Mouse (Mus musculus) embryonic facial prominence, embryonic 14.5 days (tissue): ENCODE measurements around the gene Slc7a14. TPM values are rescaled to one million over a fixed set of nuclear protein-coding genes. Genes with fewer than 3 reads are reported as not detected.

Experiments used
- ATAC-seq: fragments of 200-750 bp; cut with Nextera tagmentation; 2 replicates; pipeline ENCODE4 v1.8.0; 2017; ENCODE audit warnings: low read depth, moderate number of reproducible peaks, moderate TSS enrichment
- DNase-seq: peaks from one replicate; pipeline ENCODE4 v3.0.0-alpha.2; 2015; ENCODE audit warnings: low spot score
- H3K27ac ChIP-seq: fragments of 300-500 bp; sonication (generic); replicated peaks from 2 replicates; pipeline ENCODE4 v1.5.1; 2014; ENCODE audit warnings: low read depth, mild to moderate bottlenecking, low read length, moderate library complexity
- H3K27me3 ChIP-seq: fragments of 300-500 bp; sonication (generic); replicated peaks from 2 replicates; pipeline ENCODE4 v1.6.1; 2014; ENCODE audit warnings: low read length; ENCODE audit not compliant: control insufficient read depth, insufficient read depth
- H3K36me3 ChIP-seq: fragments of 300-500 bp; sonication (generic); 2 replicates; pipeline ENCODE4 v1.6.1; 2014; ENCODE audit warnings: low read length, mixed read lengths; ENCODE audit not compliant: control insufficient read depth, insufficient read depth
- H3K4me1 ChIP-seq: fragments of 300-500 bp; sonication (generic); 2 replicates; pipeline ENCODE4 v1.6.1; 2014; ENCODE audit warnings: antibody characterized with exemption, low read length; ENCODE audit not compliant: control insufficient read depth, insufficient read depth
- H3K4me2 ChIP-seq: fragments of 300-500 bp; sonication (generic); 2 replicates; pipeline ENCODE4 v1.6.1; 2014; ENCODE audit warnings: low read depth, mild to moderate bottlenecking, low read length, moderate library complexity, mixed read lengths
- H3K4me3 ChIP-seq: fragments of 300-500 bp; sonication (generic); 2 replicates; pipeline ENCODE4 v1.5.1; 2014; ENCODE audit warnings: low read depth, mild to moderate bottlenecking, low read length
- H3K9ac ChIP-seq: fragments of 300-500 bp; sonication (generic); 2 replicates; pipeline ENCODE4 v1.6.1; 2014; ENCODE audit warnings: low read depth, mild to moderate bottlenecking, low read length, moderate library complexity, mixed read lengths
- H3K9me3 ChIP-seq: fragments of 300-500 bp; sonication (generic); 2 replicates; pipeline ENCODE4 v1.6.1; 2016; ENCODE audit warnings: low read length; ENCODE audit not compliant: control insufficient read depth
- WGBS: fragments of 180-500 bp; shearing (Covaris S2); extraction: QIAGEN DNeasy Blood & Tissue Kit; methylation state at CpG from one replicate; pipeline ENCODE4 v1.1.7; 2014; 5-methylcytosine and 5-hydroxymethylcytosine counted together
- polyA plus RNA-seq: library from polyadenylated mRNA; unstranded; fragments of >200 nt; fragmentation: Nextera tagmentation; extraction: Ambion mirVana; gene quantifications from 2 replicates; pipeline ENCODE4 v1.2.1, GENCODE M21; 2014

Slc7a14 gene
- polyA plus RNA-seq, 1 experiment from 2014 or later, result 0.43 TPM

DNA sequence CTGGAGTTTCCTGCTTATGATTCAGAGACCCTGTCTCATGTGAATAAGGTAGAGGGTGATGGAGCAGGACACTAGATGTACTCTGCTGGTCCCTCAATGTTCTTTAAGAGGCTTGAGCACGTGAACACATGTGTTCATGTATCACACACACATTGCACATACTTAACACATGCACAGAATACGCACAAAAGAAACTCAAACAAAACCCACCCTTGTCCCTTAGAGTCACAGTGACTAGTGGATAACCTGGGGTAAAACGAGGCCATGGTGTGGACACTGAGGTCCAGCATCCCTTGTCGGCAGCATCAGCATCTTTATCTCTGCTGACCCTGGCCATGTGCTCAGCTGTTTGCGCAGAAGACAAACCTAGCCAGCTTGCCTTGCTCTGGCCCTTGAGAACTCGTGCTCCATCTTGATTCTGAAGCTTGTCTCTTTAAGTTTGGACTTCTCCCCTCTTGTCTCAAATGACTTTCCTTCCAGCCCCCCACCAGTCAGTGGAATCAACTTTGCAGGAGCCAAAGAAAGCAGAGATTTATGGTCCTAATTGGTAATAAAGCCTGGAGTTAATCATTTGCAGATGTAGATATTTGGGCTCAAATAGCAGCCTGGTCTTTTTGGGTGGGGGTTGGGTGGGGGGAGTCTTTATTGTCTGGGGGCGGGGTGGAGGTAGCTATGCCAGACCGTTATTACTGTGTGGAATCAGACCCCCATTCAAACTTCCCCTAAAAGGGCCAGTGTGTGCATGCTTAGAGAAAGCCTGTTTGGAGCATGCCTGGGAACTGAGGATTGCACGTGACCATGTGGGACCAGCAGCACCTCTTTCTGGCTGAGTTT lies 97.8 kb downstream of the Slc7a14 start:
- Histone ChIP-seq H3K27ac (peak overlapping the region; percentile 64), H3K4me3 (no peak overlapping the region), H3K27me3 (no peaks in the 10 kb centered on the region), H3K4me2 (no peak overlapping the region), H3K36me3 (no peaks in the 10 kb centered on the region), H3K4me1 (peaks cover 27% of the 10 kb centered on the region), H3K9me3 (no peaks in the 10 kb centered on the region), H3K9ac (no peak overlapping the region)
- ATAC-seq (peak; percentile 83), DNase-seq (peak; percentile 89)
- WGBS, result 28% methylated on average over 9 of the region's 9 CpGs

- Histone ChIP-seq H3K4me3 (peak overlapping the region; percentile 23), H3K36me3 (no peaks in the 10 kb centered on the region), H3K9me3 (no peaks in the 10 kb centered on the region), H3K4me2 (peak overlapping the region; percentile 51), H3K9ac (peak overlapping the region; percentile 52), H3K27ac (peak overlapping the region; percentile 50; the same call in 1 of the 2 replicates), H3K4me1 (peaks cover 26% of the 10 kb centered on the region), H3K27me3 (no peaks in the 10 kb centered on the region)
- peak; percentile 59 for DNase-seq
- 0 out of 2 replicates have a peak, but pooled peaks have one; percentile 24 for ATAC-seq
- WGBS, result 4% methylated on average over 19 of the region's 19 CpGs
These were observed 101.2 kb downstream of the Slc7a14 start for GRCm38 (mm10) chr3:31209001-31209400.

GRCm38 (mm10) chr3:31208458-31208994 lies 101.7 kb downstream of the Slc7a14 start:
- H3K4me1 ChIP-seq, result peaks cover 26% of the 10 kb centered on the region
- H3K36me3 ChIP-seq, result no peaks in the 10 kb centered on the region
- DNase-seq (no peak), ATAC-seq (no peak)
- H3K27me3 ChIP-seq, result no peaks in the 10 kb centered on the region
- H3K9me3 ChIP-seq, result no peaks in the 10 kb centered on the region
- H3K27ac ChIP-seq, result peak overlapping the region; percentile 50; the same call in 1 of the 2 replicates
- H3K4me3 ChIP-seq, result peak overlapping the region; percentile 23; the same call in 1 of the 2 replicates
- 4% methylated on average over 6 of the region's 6 CpGs for WGBS
- peak overlapping the region; percentile 51; the same call in 1 of the 2 replicates for H3K4me2 ChIP-seq
- H3K9ac ChIP-seq, result no peak overlapping the region

GRCm38 (mm10) chr3:31208046-31208445 lies 102.1 kb downstream of the Slc7a14 start:
- Histone ChIP-seq H3K4me1 (peaks cover 24% of the 10 kb centered on the region), H3K27ac (peak overlapping the region; percentile 19; the same call in 1 of the 2 replicates), H3K36me3 (no peaks in the 10 kb centered on the region), H3K9ac (no peak overlapping the region), H3K4me3 (no peak overlapping the region), H3K4me2 (no peak overlapping the region), H3K9me3 (no peaks in the 10 kb centered on the region), H3K27me3 (no peaks in the 10 kb centered on the region)
- DNase-seq (peak; percentile 23), ATAC-seq (no peak)
- 36% methylated on average over 4 of the region's 4 CpGs for WGBS

GRCm38 (mm10) chr3:31205167-31205566 lies 105.0 kb downstream of the Slc7a14 start:
- Histone ChIP-seq H3K4me2 (no peak overlapping the region), H3K27ac (no peak overlapping the region), H3K4me1 (peaks cover 17% of the 10 kb centered on the region), H3K9me3 (no peaks in the 10 kb centered on the region), H3K27me3 (no peaks in the 10 kb centered on the region), H3K36me3 (no peaks in the 10 kb centered on the region), H3K4me3 (no peak overlapping the region), H3K9ac (no peak overlapping the region)
- 76% methylated on average over 3 of the region's 3 CpGs for WGBS
- no peak for DNase-seq
- no peak for ATAC-seq

DNA sequence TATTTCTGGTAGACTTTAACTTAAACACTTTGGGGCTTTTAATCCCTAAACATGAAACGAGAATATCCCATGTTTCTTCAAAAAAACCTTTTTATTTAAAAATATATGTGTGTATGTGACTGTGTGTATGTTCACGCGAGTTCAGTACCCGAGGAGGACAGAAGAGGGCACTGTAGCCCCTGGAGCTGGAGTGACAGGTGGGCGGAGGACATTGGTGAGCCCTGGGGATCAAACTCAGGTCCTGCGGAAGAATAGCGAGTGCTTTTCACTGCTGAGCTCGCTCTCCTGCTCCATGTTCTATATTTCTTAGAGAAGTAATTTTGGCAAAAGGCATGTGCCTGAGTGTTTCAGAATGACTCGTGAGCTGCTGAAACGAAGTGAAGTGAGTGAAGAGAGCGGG lies 106.2 kb downstream of the Slc7a14 start:
- WGBS, result 89% methylated on average over 11 of the region's 11 CpGs
- DNase-seq (no peak), ATAC-seq (no peak)
- H3K27me3 ChIP-seq, result no peaks in the 10 kb centered on the region
- H3K9ac ChIP-seq, result no peak overlapping the region
- H3K4me1 ChIP-seq, result peaks cover 11% of the 10 kb centered on the region
- no peak overlapping the region for H3K27ac ChIP-seq
- H3K4me2 ChIP-seq, result no peak overlapping the region
- no peak overlapping the region for H3K4me3 ChIP-seq
- H3K9me3 ChIP-seq, result no peaks in the 10 kb centered on the region
- no peaks in the 10 kb centered on the region for H3K36me3 ChIP-seq

DNA sequence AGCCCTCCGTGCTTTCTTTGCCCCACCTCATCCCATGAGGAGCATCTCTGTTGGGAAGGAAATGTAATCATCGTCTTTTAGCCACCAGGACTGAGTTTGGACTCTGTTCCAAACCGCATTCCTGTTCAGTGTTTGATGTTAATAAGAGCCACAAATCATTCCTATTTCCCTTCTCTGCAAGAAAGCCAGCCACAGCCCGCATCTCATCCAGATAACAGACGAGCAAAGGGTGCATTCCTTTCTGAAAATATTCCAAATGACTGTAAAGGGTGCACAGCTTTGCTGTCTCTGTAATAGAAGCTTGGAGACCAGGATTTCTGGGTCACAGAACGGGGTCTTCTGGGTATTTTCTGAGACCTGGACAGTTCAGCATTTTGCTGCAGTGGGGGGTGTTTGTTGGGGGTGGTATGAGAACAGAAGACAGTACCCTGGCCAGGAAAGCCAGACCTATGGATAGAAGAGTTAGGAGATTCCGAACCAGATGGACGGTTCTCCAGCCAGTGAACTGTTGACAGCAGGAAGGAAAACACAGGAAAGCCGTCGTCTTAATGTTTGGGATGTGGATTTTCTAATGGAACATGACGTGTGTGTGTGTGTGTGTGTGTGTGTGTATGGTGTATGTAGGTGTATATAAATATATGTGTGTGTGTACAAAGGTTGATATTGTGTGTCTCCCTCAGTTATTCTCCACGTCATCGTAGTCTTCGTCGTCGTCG lies 110.9 kb downstream of the Slc7a14 start:
- DNase-seq (peak; percentile 51), ATAC-seq (no peak)
- Histone ChIP-seq H3K36me3 (no peaks in the 10 kb centered on the region), H3K27me3 (no peaks in the 10 kb centered on the region), H3K9me3 (no peaks in the 10 kb centered on the region), H3K4me1 (no peaks in the 10 kb centered on the region), H3K4me3 (no peak overlapping the region), H3K4me2 (no peak overlapping the region), H3K9ac (no peak overlapping the region), H3K27ac (0 out of 2 replicates have a peak overlapping the region, but pooled peaks have one; percentile 6)
- WGBS, result 68% methylated on average over 17 of the region's 17 CpGs

DNA sequence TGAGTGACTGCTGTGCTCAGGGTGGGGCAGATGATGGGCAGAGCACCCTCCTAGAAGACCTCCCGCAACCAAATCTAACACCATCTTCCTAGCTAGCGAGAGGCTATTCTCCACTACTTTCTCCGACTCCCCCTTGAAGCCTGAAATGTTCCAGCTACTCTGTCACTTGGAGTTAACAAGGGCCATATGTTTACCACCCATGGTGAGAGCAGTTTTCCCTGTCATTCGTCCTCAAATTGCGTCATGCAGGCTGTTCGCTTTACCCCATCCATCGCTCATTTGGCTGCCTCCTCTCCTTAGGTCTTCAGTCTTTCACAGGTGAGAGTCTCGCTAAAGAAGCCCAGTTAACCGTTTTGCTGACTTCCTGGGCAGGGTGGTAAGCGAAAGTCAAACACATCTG lies 118.8 kb downstream of the Slc7a14 start:
- Histone ChIP-seq H3K4me2 (peak overlapping the region; percentile 23), H3K27ac (no peak overlapping the region), H3K36me3 (no peaks in the 10 kb centered on the region), H3K4me3 (no peak overlapping the region), H3K4me1 (no peaks in the 10 kb centered on the region), H3K9ac (no peak overlapping the region; the same call in 1 of the 2 replicates), H3K9me3 (no peaks in the 10 kb centered on the region), H3K27me3 (no peaks in the 10 kb centered on the region)
- ATAC-seq (no peak), DNase-seq (peak; percentile 38)
- 33% methylated on average over 10 of the region's 10 CpGs for WGBS
